Mouse (Mus musculus): ENCODE results near the gene Treml4.

- TF ChIP-seq TAL1 (IDR thresholded peaks at IDR 0.05; ENCODE audit: low read length) (no peak), GATA1 (IDR thresholded peaks at IDR 0.05; ENCODE audit: low read length) (no peak)
Measured at GRCm38 (mm10) chr17:48237621-48238020, 26.5 kb upstream of the Treml4 start.

Measured in erythroblast, embryonic 14.5 days (primary cell).